Mouse (Mus musculus): ENCODE measurements around the gene Sdr42e1.

The Sdr42e1 gene

GRCm38 (mm10) chr8:117672558-117672957, 931 bp downstream of the Sdr42e1 start:
- in situ Hi-C loops (cut with MboI; ENCODE audit: low pct_unique_long_range_greater_than_20kb in 1 of 2, low sequenced_read_pairs in 2 of 2, unreplicated experiment in 1 of 2) = no loop called here

- in situ Hi-C loops (cut with MboI; ENCODE audit: low pct_unique_long_range_greater_than_20kb in 1 of 2, low sequenced_read_pairs in 2 of 2, unreplicated experiment in 1 of 2) = no loop called here
These were observed 3.0 kb downstream of the Sdr42e1 start for GRCm38 (mm10) chr8:117670461-117670860.

GRCm38 (mm10) chr8:117667349-117668124, 6.0 kb downstream of the Sdr42e1 start:
- in situ Hi-C loops (cut with MboI; ENCODE audit: low pct_unique_long_range_greater_than_20kb in 1 of 2, low sequenced_read_pairs in 2 of 2, unreplicated experiment in 1 of 2) = no loop called here

- in situ Hi-C loops (cut with MboI; ENCODE audit: low pct_unique_long_range_greater_than_20kb in 1 of 2, low sequenced_read_pairs in 2 of 2, unreplicated experiment in 1 of 2) = no loop called here
These were observed 13.0 kb downstream of the Sdr42e1 start for GRCm38 (mm10) chr8:117660358-117661031.

- in situ Hi-C loops (cut with MboI; ENCODE audit: low pct_unique_long_range_greater_than_20kb in 1 of 2, low sequenced_read_pairs in 2 of 2, unreplicated experiment in 1 of 2) = no loop called here
These were observed 14.5 kb downstream of the Sdr42e1 start for GRCm38 (mm10) chr8:117658990-117659389.

- in situ Hi-C loops (cut with MboI; ENCODE audit: low pct_unique_long_range_greater_than_20kb in 1 of 2, low sequenced_read_pairs in 2 of 2, unreplicated experiment in 1 of 2) = no loop called here
These were observed 21.2 kb downstream of the Sdr42e1 start for GRCm38 (mm10) chr8:117652318-117652717.

- in situ Hi-C loops (cut with MboI; ENCODE audit: low pct_unique_long_range_greater_than_20kb in 1 of 2, low sequenced_read_pairs in 2 of 2, unreplicated experiment in 1 of 2) = loop anchor here in 1 of 2 experiments (25.0 kb wide), 1 partner anchor 216 kb away; no protein-coding TSS in a partner anchor
These were observed 27.0 kb downstream of the Sdr42e1 start for GRCm38 (mm10) chr8:117646440-117646839.

GRCm38 (mm10) chr8:117646020-117646419, 27.5 kb downstream of the Sdr42e1 start:
- in situ Hi-C loops (cut with MboI; ENCODE audit: low pct_unique_long_range_greater_than_20kb in 1 of 2, low sequenced_read_pairs in 2 of 2, unreplicated experiment in 1 of 2) = loop anchor here in 1 of 2 experiments (25.0 kb wide), 1 partner anchor 216 kb away; no protein-coding TSS in a partner anchor

- in situ Hi-C loops (cut with MboI; ENCODE audit: low pct_unique_long_range_greater_than_20kb in 1 of 2, low sequenced_read_pairs in 2 of 2, unreplicated experiment in 1 of 2) = loop anchor here in 1 of 2 experiments (25.0 kb wide), 1 partner anchor 217 kb away; no protein-coding TSS in a partner anchor
These were observed 28.0 kb downstream of the Sdr42e1 start for GRCm38 (mm10) chr8:117645486-117645885.

GRCm38 (mm10) chr8:117639631-117640030, 33.9 kb downstream of the Sdr42e1 start:
- in situ Hi-C loops (cut with MboI; ENCODE audit: low pct_unique_long_range_greater_than_20kb in 1 of 2, low sequenced_read_pairs in 2 of 2, unreplicated experiment in 1 of 2) = loop anchor here in 1 of 2 experiments (25.0 kb wide), 1 partner anchor 223 kb away; no protein-coding TSS in a partner anchor

- in situ Hi-C loops (cut with MboI; ENCODE audit: low pct_unique_long_range_greater_than_20kb in 1 of 2, low sequenced_read_pairs in 2 of 2, unreplicated experiment in 1 of 2) = loop anchor here in 1 of 2 experiments (25.0 kb wide), 1 partner anchor 225 kb away; no protein-coding TSS in a partner anchor
These were observed 36.0 kb downstream of the Sdr42e1 start for GRCm38 (mm10) chr8:117637462-117637861.

GRCm38 (mm10) chr8:117634406-117634805, 39.1 kb downstream of the Sdr42e1 start:
- in situ Hi-C loops (cut with MboI; ENCODE audit: low pct_unique_long_range_greater_than_20kb in 1 of 2, low sequenced_read_pairs in 2 of 2, unreplicated experiment in 1 of 2) = loop anchor here in 1 of 2 experiments (25.0 kb wide), 1 partner anchor 228 kb away; no protein-coding TSS in a partner anchor

GRCm38 (mm10) chr8:117632532-117632931, 41.0 kb downstream of the Sdr42e1 start:
- in situ Hi-C loops (cut with MboI; ENCODE audit: low pct_unique_long_range_greater_than_20kb in 1 of 2, low sequenced_read_pairs in 2 of 2, unreplicated experiment in 1 of 2) = loop anchor here in 1 of 2 experiments (25.0 kb wide), 1 partner anchor 230 kb away; no protein-coding TSS in a partner anchor

GRCm38 (mm10) chr8:117627096-117627495, 46.4 kb downstream of the Sdr42e1 start:
- in situ Hi-C loops (cut with MboI; ENCODE audit: low pct_unique_long_range_greater_than_20kb in 1 of 2, low sequenced_read_pairs in 2 of 2, unreplicated experiment in 1 of 2) = loop anchor here in 1 of 2 experiments (25.0 kb wide), 1 partner anchor 235 kb away; no protein-coding TSS in a partner anchor

- in situ Hi-C loops (cut with MboI; ENCODE audit: low pct_unique_long_range_greater_than_20kb in 1 of 2, low sequenced_read_pairs in 2 of 2, unreplicated experiment in 1 of 2) = loop anchor here in 1 of 2 experiments (25.0 kb wide), 1 partner anchor 236 kb away; no protein-coding TSS in a partner anchor
These were observed 47.2 kb downstream of the Sdr42e1 start for GRCm38 (mm10) chr8:117626040-117626838.

GRCm38 (mm10) chr8:117612861-117613260, 60.6 kb downstream of the Sdr42e1 start:
- in situ Hi-C loops (cut with MboI; ENCODE audit: low pct_unique_long_range_greater_than_20kb in 1 of 2, low sequenced_read_pairs in 2 of 2, unreplicated experiment in 1 of 2) = no loop called here
